Mouse (Mus musculus) forebrain, embryonic 16.5 days (tissue): ENCODE measurements around the gene Cacna1i. TPM values are rescaled to one million over a fixed set of nuclear protein-coding genes. Genes with fewer than 3 reads are reported as not detected.

Experiments
- ATAC-seq: fragments of 200-750 bp; cut with Nextera tagmentation; 2 replicates; pipeline ENCODE4 v1.8.0; 2017; ENCODE audit warnings: mild to moderate bottlenecking, moderate library complexity
- H3K27ac ChIP-seq: fragments of 300-500 bp; sonication (generic); 2 replicates; pipeline ENCODE4 v1.5.1; 2014; ENCODE audit warnings: low read length, control low read depth
- H3K27me3 ChIP-seq: fragments of 300-500 bp; sonication (generic); replicated peaks from 2 replicates; pipeline ENCODE4 v1.6.1; 2014; ENCODE audit warnings: low read length; ENCODE audit not compliant: control insufficient read depth, insufficient read depth
- H3K36me3 ChIP-seq: fragments of 300-500 bp; sonication (generic); 2 replicates; pipeline ENCODE4 v1.6.1; 2014; ENCODE audit not compliant: control insufficient read depth, insufficient read depth
- H3K4me1 ChIP-seq: fragments of 300-500 bp; sonication (generic); replicated peaks from 2 replicates; pipeline ENCODE4 v1.6.1; 2014; ENCODE audit warnings: low read length; ENCODE audit not compliant: control insufficient read depth, insufficient read depth
- H3K4me2 ChIP-seq: fragments of 300-500 bp; sonication (generic); 2 replicates; pipeline ENCODE4 v1.6.1; 2014; ENCODE audit warnings: mild to moderate bottlenecking, low read length, control low read depth
- H3K4me3 ChIP-seq: fragments of 300-500 bp; sonication (generic); replicated peaks from 2 replicates; pipeline ENCODE4 v1.5.1; 2014; ENCODE audit warnings: mild to moderate bottlenecking, low read length, control low read depth
- H3K9ac ChIP-seq: fragments of 300-500 bp; sonication (generic); replicated peaks from 2 replicates; pipeline ENCODE4 v1.6.1; 2014; ENCODE audit warnings: low read depth, low read length, control low read depth
- H3K9me3 ChIP-seq: fragments of 300-500 bp; sonication (generic); 2 replicates; pipeline ENCODE4 v1.6.1; 2016; ENCODE audit warnings: low read length; ENCODE audit not compliant: control insufficient read depth
- WGBS: fragments of 180-500 bp; shearing (Covaris S2); extraction: QIAGEN DNeasy Blood & Tissue Kit; methylation state at CpG from one replicate; pipeline ENCODE4 v1.1.7; 2014; 5-methylcytosine and 5-hydroxymethylcytosine counted together
- polyA plus RNA-seq: library from polyadenylated mRNA; unstranded; fragments of >200 nt; fragmentation: Nextera tagmentation; extraction: Ambion mirVana; gene quantifications from 2 replicates; pipeline ENCODE4 v1.2.1, GENCODE M21; 2015

The Cacna1i gene
- polyA plus RNA-seq, 1 experiment from 2014 or later = 0.60 TPM

DNA sequence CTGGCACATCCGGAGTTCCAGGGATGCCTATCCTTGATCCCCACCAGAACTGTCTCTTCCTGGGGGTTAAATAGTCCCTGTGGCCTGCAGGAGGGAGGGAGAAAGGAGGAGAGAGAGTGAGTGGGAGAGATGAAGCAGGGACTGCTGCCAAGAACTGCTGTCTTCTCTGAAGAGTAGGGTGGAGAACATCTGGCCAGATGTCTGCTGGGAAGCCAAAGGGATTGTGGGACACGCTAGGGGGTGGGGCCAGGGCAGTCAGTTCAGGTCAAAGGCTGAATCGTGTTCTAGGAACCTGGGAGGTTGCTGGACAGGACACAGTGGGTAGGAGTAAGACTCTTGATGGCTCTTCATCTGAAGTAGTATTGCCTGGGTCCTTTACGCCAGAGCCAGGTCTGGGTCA is 55.4 kb downstream of the Cacna1i start:
- Histone ChIP-seq H3K9ac (no peak overlapping the region), H3K4me2 (no peak overlapping the region), H3K36me3 (no peaks in the 10 kb centered on the region), H3K27ac (no peak overlapping the region), H3K4me1 (peaks cover 3% of the 10 kb centered on the region; the same call in 1 of the 2 replicates), H3K27me3 (0 out of 2 replicates have a peak, but pooled peaks cover 2% of the 10 kb centered on the region), H3K4me3 (no peak overlapping the region), H3K9me3 (no peaks in the 10 kb centered on the region)
- WGBS = 77% methylated on average over 4 of the region's 4 CpGs
- no peak for ATAC-seq

DNA sequence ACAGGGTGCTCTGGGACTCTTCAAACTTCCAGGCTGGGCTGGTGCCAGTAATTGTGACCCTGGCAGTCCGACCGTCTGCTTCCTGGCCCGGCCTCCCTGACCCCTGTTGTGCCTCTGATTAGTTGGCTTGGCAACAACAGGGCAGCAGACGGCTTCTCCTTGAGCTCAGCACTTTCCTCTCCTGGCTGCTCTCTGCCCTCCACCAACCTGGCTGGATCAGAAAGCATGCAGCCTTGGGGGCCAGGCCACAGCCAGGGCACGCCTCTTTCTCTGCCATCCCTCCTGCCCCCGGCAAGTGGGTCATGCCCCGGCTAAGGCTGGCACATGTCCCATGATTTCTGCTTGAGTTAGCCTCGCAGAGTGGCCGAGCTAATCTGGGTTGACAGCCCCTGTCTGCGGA is 56.0 kb downstream of the Cacna1i start:
- Histone ChIP-seq H3K4me3 (no peak overlapping the region), H3K9me3 (no peaks in the 10 kb centered on the region), H3K4me2 (no peak overlapping the region), H3K27me3 (no peaks in the 10 kb centered on the region), H3K9ac (no peak overlapping the region), H3K27ac (no peak overlapping the region), H3K4me1 (peaks cover 3% of the 10 kb centered on the region; the same call in 1 of the 2 replicates), H3K36me3 (no peaks in the 10 kb centered on the region)
- ATAC-seq = no peak
- 36% methylated on average over 10 of the region's 10 CpGs for WGBS

DNA sequence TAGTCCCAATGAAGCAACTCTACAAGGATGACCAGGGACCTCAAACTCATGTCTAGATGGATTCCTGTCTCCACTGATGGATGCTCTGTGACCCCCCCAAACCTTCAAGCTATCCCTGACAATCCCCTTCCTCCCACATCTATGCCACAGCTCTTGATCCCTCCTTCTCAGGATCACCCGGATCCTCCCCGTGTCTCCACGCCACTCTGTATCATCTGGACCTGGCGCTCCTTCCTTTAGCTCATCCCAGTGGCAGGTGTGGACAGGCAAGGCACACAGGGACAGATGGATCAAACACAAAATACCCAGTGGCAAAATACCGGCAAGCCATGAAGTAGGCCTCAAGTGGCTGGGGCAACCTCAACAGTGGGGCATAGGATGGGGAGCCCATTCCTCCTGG is 56.7 kb downstream of the Cacna1i start:
- Histone ChIP-seq H3K4me2 (no peak overlapping the region), H3K36me3 (no peaks in the 10 kb centered on the region), H3K4me1 (peaks cover 3% of the 10 kb centered on the region; the same call in 1 of the 2 replicates), H3K27ac (no peak overlapping the region), H3K9ac (no peak overlapping the region), H3K4me3 (no peak overlapping the region), H3K27me3 (no peaks in the 10 kb centered on the region), H3K9me3 (no peaks in the 10 kb centered on the region)
- WGBS = 96% methylated on average over 5 of the region's 5 CpGs
- no peak for ATAC-seq

DNA sequence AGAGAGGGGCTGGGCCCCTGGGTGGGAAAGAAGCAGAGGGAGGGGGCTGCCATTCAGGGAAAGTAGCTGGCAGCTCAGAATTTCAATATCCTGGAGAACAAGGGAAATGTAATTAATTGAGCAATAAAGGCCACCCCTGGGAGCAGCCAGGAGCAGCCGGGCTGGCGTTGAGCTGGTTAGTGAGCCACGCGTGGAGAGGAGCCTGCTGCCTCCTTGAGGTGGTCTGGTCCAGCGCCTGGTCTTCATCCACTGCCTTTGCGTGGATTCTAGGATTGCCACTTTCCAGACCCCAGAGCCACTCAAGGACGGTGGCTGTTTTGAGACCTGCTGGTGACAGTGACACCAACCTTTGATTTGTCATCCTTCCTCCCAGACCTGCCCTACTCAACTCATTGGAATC is 59.5 kb downstream of the Cacna1i start:
- no peak overlapping the region for H3K9ac ChIP-seq
- no peak for ATAC-seq
- no peaks in the 10 kb centered on the region for H3K36me3 ChIP-seq
- no peak overlapping the region for H3K27ac ChIP-seq
- H3K27me3 ChIP-seq = no peaks in the 10 kb centered on the region
- H3K4me2 ChIP-seq = no peak overlapping the region
- no peaks in the 10 kb centered on the region for H3K9me3 ChIP-seq
- 69% methylated on average over 7 of the region's 7 CpGs for WGBS
- peaks cover 3% of the 10 kb centered on the region; the same call in 1 of the 2 replicates for H3K4me1 ChIP-seq
- no peak overlapping the region for H3K4me3 ChIP-seq

DNA sequence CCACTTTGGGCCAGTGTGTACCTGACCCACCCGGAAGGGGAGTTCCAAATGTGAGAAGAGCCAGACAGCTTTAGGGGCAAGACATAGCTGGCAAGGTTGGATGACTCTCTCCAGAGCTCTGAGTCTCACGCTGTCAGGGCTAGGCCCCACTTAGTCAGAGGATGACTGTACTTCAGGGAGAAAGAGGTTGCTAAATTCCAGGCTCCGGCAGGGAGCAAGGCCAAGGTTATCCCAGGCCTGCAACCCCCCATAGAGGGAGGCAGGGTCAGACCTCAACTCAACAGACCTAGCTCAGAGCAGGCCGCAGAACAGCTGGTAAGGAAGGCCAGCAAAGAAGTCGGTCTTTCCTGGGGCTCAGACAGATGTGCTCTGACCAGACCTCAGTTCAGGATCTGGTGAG is 63.4 kb downstream of the Cacna1i start:
- WGBS = 87% methylated on average over 5 of the region's 5 CpGs
- ATAC-seq = no peak
- Histone ChIP-seq H3K27ac (no peak overlapping the region), H3K27me3 (no peaks in the 10 kb centered on the region), H3K4me2 (no peak overlapping the region), H3K36me3 (no peaks in the 10 kb centered on the region), H3K9ac (no peak overlapping the region), H3K4me3 (no peak overlapping the region), H3K4me1 (no peaks in the 10 kb centered on the region), H3K9me3 (no peaks in the 10 kb centered on the region)

DNA sequence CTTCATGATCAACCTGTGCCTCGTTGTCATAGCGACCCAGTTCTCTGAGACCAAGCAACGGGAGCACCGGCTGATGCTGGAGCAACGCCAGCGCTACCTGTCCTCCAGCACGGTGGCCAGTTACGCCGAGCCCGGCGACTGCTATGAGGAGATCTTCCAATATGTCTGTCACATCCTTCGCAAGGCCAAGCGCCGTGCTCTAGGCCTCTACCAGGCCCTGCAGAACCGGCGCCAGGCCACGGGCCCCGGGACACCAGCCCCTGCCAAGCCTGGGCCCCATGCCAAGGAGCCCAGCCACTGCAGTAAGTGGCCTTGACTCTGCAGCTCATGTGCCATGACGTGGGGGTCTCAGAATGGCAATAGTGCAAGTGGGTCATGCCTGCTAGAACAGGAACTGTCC is 71.8 kb downstream of the Cacna1i start:
- ATAC-seq = no peak
- no peak overlapping the region for H3K9ac ChIP-seq
- no peak overlapping the region for H3K4me2 ChIP-seq
- H3K27ac ChIP-seq = no peak overlapping the region
- H3K4me1 ChIP-seq = peaks cover 14% of the 10 kb centered on the region
- 73% methylated on average over 19 of the region's 19 CpGs for WGBS
- no peaks in the 10 kb centered on the region for H3K9me3 ChIP-seq
- H3K36me3 ChIP-seq = no peaks in the 10 kb centered on the region
- H3K4me3 ChIP-seq = no peak overlapping the region
- no peaks in the 10 kb centered on the region for H3K27me3 ChIP-seq

DNA sequence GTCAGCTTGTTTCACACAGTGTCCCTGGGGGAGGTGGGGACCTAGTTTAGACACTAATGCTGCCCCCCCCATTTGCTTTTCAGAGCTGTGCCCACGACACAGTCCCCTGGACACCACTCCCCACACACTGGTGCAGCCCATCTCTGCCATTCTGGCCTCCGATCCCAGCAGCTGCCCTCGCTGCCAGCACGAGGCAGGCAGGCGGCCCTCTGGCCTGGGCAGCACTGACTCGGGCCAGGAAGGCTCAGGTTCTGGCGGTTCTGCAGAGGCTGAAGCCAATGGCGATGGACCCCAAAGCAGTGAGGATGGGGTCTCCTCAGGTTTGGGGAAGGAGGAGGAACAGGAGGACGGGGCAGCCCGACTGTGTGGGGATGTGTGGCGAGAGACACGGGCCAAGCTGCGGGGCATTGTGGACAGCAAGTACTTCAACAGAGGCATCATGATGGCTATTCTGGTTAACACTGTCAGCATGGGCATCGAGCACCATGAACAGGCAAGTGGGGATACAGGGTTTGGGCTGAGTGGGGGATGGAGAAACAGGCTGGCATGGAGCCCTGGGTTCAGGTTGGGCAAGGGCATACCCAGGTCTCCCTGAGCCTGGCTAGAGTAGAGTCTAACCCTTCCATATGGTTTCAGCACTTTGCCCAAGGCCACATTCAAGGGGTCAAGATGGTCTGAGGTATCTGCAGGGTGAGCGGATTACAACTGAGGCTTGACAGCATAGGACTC is 74.9 kb downstream of the Cacna1i start:
- no peak for ATAC-seq
- no peak overlapping the region for H3K27ac ChIP-seq

DNA sequence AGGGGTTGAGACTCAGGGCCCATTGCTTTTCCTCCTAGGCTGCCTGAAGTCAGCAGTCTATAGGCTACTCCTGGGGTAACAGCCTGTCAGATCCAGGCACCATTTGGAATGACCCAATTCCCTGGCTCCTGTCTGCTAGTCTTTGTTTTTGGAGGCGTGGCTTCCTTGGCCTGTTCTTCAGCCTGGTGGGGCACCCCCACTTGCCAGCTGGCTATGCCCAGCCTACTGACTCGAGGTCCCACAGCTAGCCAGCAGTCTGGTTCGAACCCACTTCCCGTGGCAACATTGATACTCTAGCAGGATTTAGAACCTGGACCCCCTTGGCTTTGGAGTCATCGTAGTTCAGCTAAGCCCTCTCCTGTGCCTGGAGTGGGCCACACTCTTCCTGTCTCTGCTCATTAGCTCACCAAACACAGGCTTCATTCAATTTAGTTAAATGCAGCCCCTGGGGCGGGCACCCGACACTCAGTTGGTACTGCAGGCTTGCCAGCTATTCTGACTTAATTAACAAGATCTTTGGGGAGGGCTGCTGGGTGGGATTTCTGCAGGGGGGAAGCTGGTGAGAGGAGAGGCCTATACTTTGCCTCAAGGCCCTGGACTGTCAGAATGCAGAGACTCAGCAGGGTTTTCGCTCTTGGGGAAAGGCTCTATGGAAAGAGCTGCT is 75.6 kb downstream of the Cacna1i start:
- ATAC-seq = peak; percentile 90
- H3K27me3 ChIP-seq = no peaks in the 10 kb centered on the region
- no peak overlapping the region for H3K4me2 ChIP-seq
- H3K36me3 ChIP-seq = no peaks in the 10 kb centered on the region
- peaks cover 15% of the 10 kb centered on the region for H3K4me1 ChIP-seq
- no peak overlapping the region for H3K9ac ChIP-seq
- H3K9me3 ChIP-seq = no peaks in the 10 kb centered on the region
- H3K4me3 ChIP-seq = no peak overlapping the region
- H3K27ac ChIP-seq = peak overlapping the region; percentile 14; the same call in 1 of the 2 replicates
- WGBS = 14% methylated on average over 8 of the region's 8 CpGs

More for the DNA sequence above, 74.9 kb downstream of the Cacna1i start:
- no peak overlapping the region for H3K4me2 ChIP-seq
- peaks cover 15% of the 10 kb centered on the region for H3K4me1 ChIP-seq
- 86% methylated on average over 15 of the region's 15 CpGs for WGBS
- no peaks in the 10 kb centered on the region for H3K36me3 ChIP-seq
- no peaks in the 10 kb centered on the region for H3K27me3 ChIP-seq
- H3K4me3 ChIP-seq = no peak overlapping the region
- no peak overlapping the region for H3K9ac ChIP-seq
- H3K9me3 ChIP-seq = no peaks in the 10 kb centered on the region

DNA sequence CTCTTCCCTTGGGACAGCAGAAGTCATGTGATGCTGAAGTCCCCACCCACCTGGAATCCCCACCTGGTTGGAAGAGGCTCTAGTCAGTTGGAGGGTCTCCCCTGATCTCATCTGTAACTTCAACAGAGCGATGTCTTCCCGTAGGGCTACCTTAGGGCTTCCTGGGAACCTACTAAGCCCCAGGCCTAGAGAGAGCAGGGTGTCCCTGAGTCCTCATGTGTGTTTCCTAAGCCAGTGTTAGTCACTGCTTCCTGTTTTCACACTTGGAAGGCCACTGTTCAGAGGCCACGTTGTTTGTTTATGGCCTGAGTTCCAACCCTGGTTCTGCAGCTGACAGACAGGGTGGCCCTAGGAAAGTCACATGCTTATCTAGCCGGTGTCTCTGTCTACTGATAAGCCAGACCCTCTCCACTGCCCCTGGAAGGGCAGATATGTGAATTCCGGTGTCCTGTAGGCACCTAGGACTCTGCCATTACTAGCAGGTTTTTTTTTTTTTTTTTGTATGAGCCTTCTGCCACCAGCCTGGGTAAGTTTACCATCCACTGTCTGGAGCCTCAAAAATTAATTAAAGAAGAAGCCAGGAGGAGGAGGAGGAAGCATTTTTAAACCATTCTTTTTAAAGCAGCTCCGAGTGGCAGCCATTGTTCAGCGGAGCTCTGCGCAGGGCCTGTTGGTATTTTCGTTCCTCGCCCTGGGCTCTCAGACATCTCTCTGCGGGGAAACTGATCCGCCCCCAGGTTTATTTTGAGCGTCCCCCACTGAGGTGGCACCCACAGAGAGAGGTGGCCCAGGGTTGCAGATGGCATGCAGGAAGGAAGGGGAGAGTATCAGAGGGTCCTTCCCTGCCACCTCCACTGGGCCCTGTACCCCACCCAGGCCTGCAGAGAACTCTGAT is 77.0 kb downstream of the Cacna1i start:
- WGBS = 68% methylated on average over 13 of the region's 13 CpGs
- Histone ChIP-seq H3K9me3 (no peaks in the 10 kb centered on the region), H3K9ac (no peak overlapping the region), H3K4me2 (no peak overlapping the region), H3K27ac (no peak overlapping the region), H3K36me3 (no peaks in the 10 kb centered on the region), H3K4me3 (no peak overlapping the region), H3K27me3 (no peaks in the 10 kb centered on the region), H3K4me1 (peaks cover 15% of the 10 kb centered on the region)
- ATAC-seq = no peak
